Mouse (Mus musculus) MEL (cell line): ENCODE data around the gene Letm1. TPM values are rescaled to one million over a fixed set of nuclear protein-coding genes. Genes with fewer than 3 reads are reported as not detected.

Source experiments
- DNase-seq: peaks from one replicate; pipeline ENCODE4 v3.0.0; 2011; ENCODE audit warnings: low read depth, low spot score
- H3K27ac ChIP-seq: 2 replicates; pipeline ENCODE4 v1.5.1; 2012; ENCODE audit warnings: low read depth, mild to moderate bottlenecking, control low read depth, low read length, moderate library complexity; ENCODE audit not compliant: control insufficient read depth
- H3K27me3 ChIP-seq, 2 experiments: fragments of 150-350 bp in 1 of 2; sonication (generic) in 1 of 2; 2 replicates each; pipeline ENCODE4 v1.6.1; 2012; ENCODE audit warnings: low read length in 2 of 2, mild to moderate bottlenecking in 2 of 2, improper control_type of control experiment in 1 of 2, moderate library complexity in 1 of 2; ENCODE audit not compliant: insufficient read depth in 2 of 2, control insufficient read depth in 1 of 2
- H3K36me3 ChIP-seq, 2 experiments: 2 replicates each; pipeline ENCODE4 v1.6.1; 2012 to 2014; ENCODE audit warnings: low read length in 2 of 2, improper control_type of control experiment in 1 of 2, inconsistent platforms in 1 of 2, mild to moderate bottlenecking in 1 of 2; ENCODE audit not compliant: insufficient read depth in 2 of 2, control insufficient read depth in 1 of 2
- H3K4me1 ChIP-seq, 2 experiments: fragments of 150-350 bp in 1 of 2; sonication (generic) in 1 of 2; 2 replicates each; pipeline ENCODE4 v1.6.1; 2012; ENCODE audit warnings: low read length in 2 of 2, improper control_type of control experiment in 1 of 2, mild to moderate bottlenecking in 1 of 2; ENCODE audit not compliant: insufficient read depth in 2 of 2, control insufficient read depth in 1 of 2
- H3K4me3 ChIP-seq, 2 experiments: fragments of 150-350 bp in 1 of 2; sonication (generic) in 1 of 2; 2 replicates each; pipeline ENCODE4 v1.5.1; 2012; ENCODE audit warnings: low read depth in 2 of 2, low read length in 2 of 2, mild to moderate bottlenecking in 2 of 2, moderate library complexity in 2 of 2, control low read depth in 1 of 2, improper control_type of control experiment in 1 of 2; ENCODE audit not compliant: control insufficient read depth in 1 of 2, insufficient read depth in 1 of 2
- H3K79me2 ChIP-seq: 2 replicates; pipeline ENCODE4 v1.6.1; 2012; ENCODE audit warnings: mild to moderate bottlenecking, low read length, moderate library complexity; ENCODE audit not compliant: control insufficient read depth, poor library complexity, insufficient read depth
- H3K9ac ChIP-seq: 2 replicates; pipeline ENCODE4 v1.6.1; 2012; ENCODE audit warnings: low read depth, mild to moderate bottlenecking, control low read depth, low read length, moderate library complexity; ENCODE audit not compliant: control insufficient read depth, poor library complexity, severe bottlenecking
- H3K9me3 ChIP-seq: fragments of 150-350 bp; sonication (generic); replicated peaks from 2 replicates; pipeline ENCODE4 v1.6.1; 2012; ENCODE audit warnings: mild to moderate bottlenecking, low read length, improper control_type of control experiment, moderate library complexity; ENCODE audit not compliant: insufficient read depth
- CHD1 ChIP-seq: IDR thresholded peaks from 2 replicates; pipeline ENCODE4 v1.6.1; 2012; ENCODE audit warnings: low read depth, mild to moderate bottlenecking, inconsistent platforms, low read length, improper control_type of control experiment
- CHD2 ChIP-seq: IDR thresholded peaks from 2 replicates; pipeline ENCODE4 v1.6.1; 2011; ENCODE audit warnings: low read length, improper control_type of control experiment
- CTCF ChIP-seq, 3 experiments: IDR thresholded peaks in 2 of 3; conservative IDR thresholded peaks in 1 of 3; 2 replicates each; pipeline ENCODE4 v1.5.1; 2011 to 2012; ENCODE audit warnings: low read length in 3 of 3, low read depth in 2 of 3, mild to moderate bottlenecking in 2 of 3, improper control_type of control experiment in 1 of 3, inconsistent platforms in 1 of 3, mixed read lengths in 1 of 3, moderate library complexity in 1 of 3; ENCODE audit not compliant: control insufficient read depth in 1 of 3, insufficient read depth in 1 of 3, poor library complexity in 1 of 3, severe bottlenecking in 1 of 3
- E2F4 ChIP-seq: IDR thresholded peaks from 2 replicates; pipeline ENCODE4 v1.6.1; 2011; ENCODE audit warnings: low read depth, low read length, improper control_type of control experiment, borderline replicate concordance
- ELF1 ChIP-seq: IDR thresholded peaks from 2 replicates; pipeline ENCODE4 v1.6.1; 2014; ENCODE audit warnings: low read depth, mild to moderate bottlenecking, inconsistent platforms, low read length, improper control_type of control experiment, moderate library complexity
- HCFC1 ChIP-seq: IDR thresholded peaks from 2 replicates; pipeline ENCODE4 v1.6.1; 2012; ENCODE audit warnings: low read depth, mild to moderate bottlenecking, inconsistent platforms, low read length, improper control_type of control experiment, moderate library complexity
- MAX ChIP-seq: IDR thresholded peaks from 2 replicates; pipeline ENCODE4 v1.6.1; 2011; ENCODE audit warnings: low read length, improper control_type of control experiment
- MEF2A ChIP-seq: IDR thresholded peaks from 2 replicates; pipeline ENCODE4 v1.6.1; 2014; ENCODE audit warnings: low read depth, mild to moderate bottlenecking, inconsistent platforms, low read length, improper control_type of control experiment; ENCODE audit not compliant: poor library complexity, insufficient replicate concordance, severe bottlenecking; ENCODE audit errors: extremely low read depth
- MYB ChIP-seq: IDR thresholded peaks from 2 replicates; pipeline ENCODE4 v1.6.1; 2011; ENCODE audit warnings: mild to moderate bottlenecking, low read depth, low read length, improper control_type of control experiment
- MYC ChIP-seq: IDR thresholded peaks from 2 replicates; pipeline ENCODE4 v1.6.1; 2011; ENCODE audit warnings: low read depth, mild to moderate bottlenecking, low read length, improper control_type of control experiment, moderate library complexity
- NELFE ChIP-seq: IDR thresholded peaks from 2 replicates; pipeline ENCODE4 v1.6.1; 2011; ENCODE audit warnings: low read depth, low read length, improper control_type of control experiment
- NRF1 ChIP-seq: IDR thresholded peaks from 2 replicates; pipeline ENCODE4 v1.6.1; 2014; ENCODE audit warnings: low read depth, mild to moderate bottlenecking, inconsistent platforms, low read length, improper control_type of control experiment, moderate library complexity; ENCODE audit not compliant: poor library complexity, insufficient read depth, severe bottlenecking
- POLR2A ChIP-seq, 2 experiments: IDR thresholded peaks; 2 replicates each; pipeline ENCODE4 v1.6.1; 2011 to 2012; ENCODE audit warnings: low read length in 2 of 2, mild to moderate bottlenecking in 2 of 2, control low read depth in 1 of 2, improper control_type of control experiment in 1 of 2, low read depth in 1 of 2, moderate library complexity in 1 of 2; ENCODE audit not compliant: control insufficient read depth in 1 of 2, insufficient read depth in 1 of 2, poor library complexity in 1 of 2
- POLR2AphosphoS2 ChIP-seq: IDR thresholded peaks from 2 replicates; pipeline ENCODE4 v1.6.1; 2011; ENCODE audit warnings: low read length, improper control_type of control experiment
- RAD21 ChIP-seq: IDR thresholded peaks from 2 replicates; pipeline ENCODE4 v1.6.1; 2011; ENCODE audit warnings: mild to moderate bottlenecking, low read depth, low read length, improper control_type of control experiment
- RCOR1 ChIP-seq: IDR thresholded peaks from 2 replicates; pipeline ENCODE4 v1.6.1; 2012; ENCODE audit warnings: low read depth, mild to moderate bottlenecking, inconsistent platforms, low read length, improper control_type of control experiment
- SMC3 ChIP-seq: IDR thresholded peaks from 2 replicates; pipeline ENCODE4 v1.6.1; 2011; ENCODE audit warnings: low read depth, low read length, improper control_type of control experiment
- TBP ChIP-seq: IDR thresholded peaks from 2 replicates; pipeline ENCODE4 v1.8.0; 2011; ENCODE audit warnings: low read depth, low read length, improper control_type of control experiment
- TCF12 ChIP-seq: IDR thresholded peaks from 2 replicates; pipeline ENCODE4 v1.6.1; 2014; ENCODE audit warnings: low read depth, mild to moderate bottlenecking, inconsistent platforms, low read length, improper control_type of control experiment, moderate library complexity
- USF1 ChIP-seq: IDR thresholded peaks from 2 replicates; pipeline ENCODE4 v1.6.1; 2014; ENCODE audit warnings: low read depth, mild to moderate bottlenecking, inconsistent platforms, low read length, improper control_type of control experiment, moderate library complexity
- ZNF384 ChIP-seq: IDR thresholded peaks from 2 replicates; pipeline ENCODE4 v1.6.1; 2012; ENCODE audit warnings: low read depth, mild to moderate bottlenecking, inconsistent platforms, low read length, improper control_type of control experiment
- polyA plus RNA-seq, 2 experiments: library from polyadenylated mRNA; stranded (reverse) in 1 of 2; unstranded in 1 of 2; fragments of >175 nt in 1 of 2; fragments of >200 nt in 1 of 2; gene quantifications; 2 replicates each; pipeline versions ENCODE4 v1.2.1 to v1.2.4; 2012; ENCODE audit warnings: low replicate concordance in 2 of 2, low read depth in 1 of 2; ENCODE audit not compliant: insufficient read length in 2 of 2, insufficient read depth in 1 of 2, missing spikeins in 1 of 2
- total RNA-seq: library from RNA; depleted of rRNA; stranded (reverse); fragments of 300-350 nt; gene quantifications from 2 replicates; pipeline ENCODE4 v1.2.3, GENCODE M21; 2012

Letm1 gene
- total and polyA plus RNA-seq, 3 experiments, result 59.5 to 127 (median 119) TPM

GRCm38 (mm10) chr5:33828107-33828506, 45.5 kb upstream of the Letm1 start:
- no peak overlapping the region for H3K9ac ChIP-seq
- DNase-seq, result no peak
- H3K4me3 ChIP-seq, result no peak overlapping the region
- peaks cover 5 to 9% of the 10 kb centered on the region in 2 experiments; a peak in 3 of 4 replicates for H3K4me1 ChIP-seq
- H3K36me3 ChIP-seq, result peaks cover 27 to 49% of the 10 kb centered on the region in 2 experiments
- no peak overlapping the region for H3K27ac ChIP-seq
- no peaks in the 10 kb centered on the region for H3K27me3 ChIP-seq
- H3K79me2 ChIP-seq, result peaks cover 63% of the 10 kb centered on the region
- H3K9me3 ChIP-seq, result no peaks in the 10 kb centered on the region
- TF ChIP-seq SMC3, result no peak
- TF ChIP-seq ZNF384, result no peak
- TF ChIP-seq POLR2AphosphoS2, result no peak
- TF ChIP-seq CHD1, result no peak
- TF ChIP-seq RCOR1, result no peak
- TF ChIP-seq CTCF (IDR thresholded peaks at IDR 0.05 in 2 of 3, conservative IDR thresholded peaks at IDR 0.05 in 1 of 3; ENCODE audit: control insufficient read depth in 1 of 3, insufficient read depth in 1 of 3, low read depth in 2 of 3, low read length in 3 of 3, poor library complexity in 1 of 3, severe bottlenecking in 1 of 3), result no peak
- TF ChIP-seq ELF1, result no peak
- no peak for TF ChIP-seq POLR2A (IDR thresholded peaks at IDR 0.05; ENCODE audit: control insufficient read depth in 1 of 2, insufficient read depth in 1 of 2, low read depth in 1 of 2, low read length in 2 of 2, poor library complexity in 1 of 2)
- no peak for TF ChIP-seq E2F4
- TF ChIP-seq NRF1, result no peak
- TF ChIP-seq CHD2, result no peak

GRCm38 (mm10) chr5:33826001-33826400, 43.4 kb upstream of the Letm1 start:
- H3K36me3 ChIP-seq, result peaks cover 27 to 63% of the 10 kb centered on the region in 2 experiments
- H3K27ac ChIP-seq, result no peak overlapping the region
- H3K9me3 ChIP-seq, result no peaks in the 10 kb centered on the region
- no peak overlapping the region for H3K4me3 ChIP-seq
- peaks cover 8 to 16% of the 10 kb centered on the region in 2 experiments for H3K4me1 ChIP-seq
- TF ChIP-seq TCF12 (no peak), HCFC1 (no peak), USF1 (no peak), TBP (no peak), RAD21 (no peak), NELFE (no peak), MYB (no peak), MAX (no peak), NRF1 (no peak), MEF2A (no peak), MYC (no peak), CHD1 (no peak), POLR2A (IDR thresholded peaks at IDR 0.05; ENCODE audit: control insufficient read depth in 1 of 2, insufficient read depth in 1 of 2, low read depth in 1 of 2, low read length in 2 of 2, poor library complexity in 1 of 2) (no peak), SMC3 (no peak)
- H3K79me2 ChIP-seq, result peaks cover 63% of the 10 kb centered on the region
- no peak for DNase-seq
- no peaks in the 10 kb centered on the region for H3K27me3 ChIP-seq
- no peak overlapping the region for H3K9ac ChIP-seq
